Mouse (Mus musculus): ENCODE measurements around the gene Tgm5. TPM values are rescaled to one million over a fixed set of nuclear protein-coding genes. Genes with fewer than 3 reads are reported as not detected.
A peak's percentile ranks its signal among the peaks of the same experiment; 100 is the strongest.
"Not testable (repeated sequence)": the region's sequence is repeated elsewhere in the genome, so short reads cannot be mapped to it uniquely, and the experiment has no call there.

Gene Tgm5
- total RNA-seq, 2 experiments from 2014 or later: not detected

DNA sequence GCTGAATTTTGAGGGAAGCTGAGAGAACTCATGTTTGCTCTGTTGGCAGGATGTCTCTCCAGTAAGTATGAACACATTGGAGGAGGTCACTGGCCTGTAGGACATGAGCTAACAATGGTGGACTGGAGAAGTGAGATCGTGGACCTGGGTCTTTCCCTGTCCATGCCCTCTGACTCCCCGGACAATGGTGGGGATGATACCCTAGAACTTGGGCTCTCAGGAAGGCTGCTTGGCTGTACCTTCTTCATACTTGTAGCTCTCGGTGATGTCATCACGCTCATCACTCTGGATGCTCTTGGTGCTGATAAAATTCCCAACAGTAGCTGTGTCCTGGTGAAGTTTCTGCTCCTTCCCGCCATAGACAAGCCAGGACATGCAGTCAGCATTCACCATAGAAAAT is 33.5 kb downstream of the Tgm5 start:
- intact Hi-C loops (cut with DNase I): no loop called here
- no peak for DNase-seq (ENCODE audit: low spot score)

- intact Hi-C loops (cut with DNase I): loop anchor here (10.0 kb wide), 1 partner anchor 349 kb away; no protein-coding TSS in a partner anchor
- no peak for DNase-seq (ENCODE audit: low spot score)
These were observed 40.0 kb downstream of the Tgm5 start for GRCm38 (mm10) chr2:121045653-121046052.

GRCm38 (mm10) chr2:121041098-121041497 is 44.5 kb downstream of the Tgm5 start:
- intact Hi-C loops (cut with DNase I): loop anchor here (1.0 to 10.0 kb wide), 2 partner anchors 61 to 354 kb away; no protein-coding TSS in a partner anchor
- DNase-seq (ENCODE audit: low spot score): no peak

GRCm38 (mm10) chr2:121039382-121039781 is 46.3 kb downstream of the Tgm5 start:
- no peak for DNase-seq (ENCODE audit: low spot score)
- intact Hi-C loops (cut with DNase I): no loop called here

GRCm38 (mm10) chr2:121038851-121039250 is 46.8 kb downstream of the Tgm5 start:
- intact Hi-C loops (cut with DNase I); DNase-seq (ENCODE audit: low spot score): not testable (repeated sequence)

DNA sequence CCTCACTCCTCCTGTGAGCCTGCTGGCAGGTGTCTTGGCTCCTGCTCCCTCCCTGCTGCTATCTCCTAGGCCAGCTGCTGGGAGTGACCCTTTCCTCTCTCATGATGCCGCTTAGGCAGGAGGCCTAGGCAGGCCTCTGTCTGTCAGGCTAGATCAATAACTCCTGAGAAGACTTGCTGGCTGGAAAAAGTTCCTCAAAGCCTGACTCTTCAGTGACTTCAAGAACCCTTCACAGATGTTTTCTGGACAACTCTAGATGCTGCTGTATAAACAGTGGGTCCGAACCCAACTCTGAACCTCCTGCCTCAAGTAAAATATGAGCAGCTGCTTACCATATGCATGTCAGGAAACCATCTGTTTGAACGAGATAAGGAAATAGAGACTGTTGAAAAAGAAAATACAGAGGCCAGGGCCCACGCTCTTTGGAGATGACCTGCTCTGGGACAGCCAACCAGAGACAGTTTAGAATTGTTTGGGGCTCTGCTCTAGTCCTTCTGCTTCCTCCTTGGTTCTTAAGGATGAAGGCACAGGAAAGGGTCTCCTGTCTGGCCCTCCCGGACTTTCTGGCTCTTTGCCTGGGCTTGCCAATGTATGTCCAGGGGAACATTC is 48.8 kb downstream of the Tgm5 start, which contains the start of gene Epb42:
Gene Epb42, minus strand, starts transcription at position 340 of the 609 bp plus-strand sequence.
- no peak for DNase-seq (ENCODE audit: low spot score)
- intact Hi-C loops (cut with DNase I): no loop called here

DNA sequence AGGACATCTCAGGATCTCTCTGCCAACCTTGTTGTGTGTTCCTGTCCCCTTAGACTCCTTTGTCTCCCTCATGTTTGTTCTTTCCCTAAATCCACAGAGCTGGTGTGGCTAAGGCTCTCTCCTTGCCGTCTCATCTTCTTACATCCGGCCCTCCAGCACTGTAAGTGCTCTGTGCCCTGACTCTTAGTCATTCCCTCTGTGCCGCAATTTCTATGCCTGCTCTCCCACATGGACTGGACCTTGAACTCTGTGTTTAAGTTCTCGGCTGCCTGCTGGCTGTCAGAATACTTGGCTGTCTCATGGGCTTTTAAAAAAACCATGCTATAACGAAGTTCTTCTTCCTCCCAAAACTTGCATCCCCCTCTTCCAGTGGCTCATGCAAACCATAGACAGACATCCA is 62.7 kb downstream of the Tgm5 start:
- DNase-seq (ENCODE audit: low spot score): no peak
- intact Hi-C loops (cut with DNase I): no loop called here

GRCm38 (mm10) chr2:121017151-121017550 is 68.5 kb downstream of the Tgm5 start:
- no peak for DNase-seq (ENCODE audit: low spot score)
- intact Hi-C loops (cut with DNase I): no loop called here

DNA sequence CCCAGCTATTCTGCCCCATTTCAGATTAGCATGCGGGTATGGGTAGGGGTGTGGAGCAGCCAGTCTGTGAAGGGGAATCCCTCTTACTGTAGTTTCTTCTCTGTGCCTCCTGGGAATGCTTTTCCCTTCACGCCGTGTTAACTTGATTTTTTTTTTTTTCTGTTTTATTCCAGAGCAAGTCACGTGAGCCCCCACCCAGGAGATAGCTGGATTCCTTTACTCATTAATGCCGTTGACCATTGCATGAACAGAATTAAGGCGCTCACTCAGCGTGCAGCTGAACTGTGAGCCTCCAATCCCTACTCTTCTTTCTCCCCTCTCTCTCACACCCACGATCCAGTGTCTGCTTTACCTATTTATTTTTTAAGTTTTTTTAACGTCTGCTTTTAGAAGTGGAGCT is 69.4 kb downstream of the Tgm5 start:
- no peak for DNase-seq (ENCODE audit: low spot score)
- intact Hi-C loops (cut with DNase I): no loop called here

GRCm38 (mm10) chr2:121015507-121015906 is 70.1 kb downstream of the Tgm5 start:
- DNase-seq (ENCODE audit: low spot score): no peak
- intact Hi-C loops (cut with DNase I): no loop called here

GRCm38 (mm10) chr2:121012676-121013075 is 73.0 kb downstream of the Tgm5 start:
- no peak for DNase-seq (ENCODE audit: low spot score)
- intact Hi-C loops (cut with DNase I): no loop called here

GRCm38 (mm10) chr2:121009071-121009677 is 76.5 kb downstream of the Tgm5 start:
- no peak for DNase-seq (ENCODE audit: low spot score)
- intact Hi-C loops (cut with DNase I): no loop called here

GRCm38 (mm10) chr2:121008664-121009007 is 77.0 kb downstream of the Tgm5 start:
- DNase-seq (ENCODE audit: low spot score): no peak
- intact Hi-C loops (cut with DNase I): no loop called here

DNA sequence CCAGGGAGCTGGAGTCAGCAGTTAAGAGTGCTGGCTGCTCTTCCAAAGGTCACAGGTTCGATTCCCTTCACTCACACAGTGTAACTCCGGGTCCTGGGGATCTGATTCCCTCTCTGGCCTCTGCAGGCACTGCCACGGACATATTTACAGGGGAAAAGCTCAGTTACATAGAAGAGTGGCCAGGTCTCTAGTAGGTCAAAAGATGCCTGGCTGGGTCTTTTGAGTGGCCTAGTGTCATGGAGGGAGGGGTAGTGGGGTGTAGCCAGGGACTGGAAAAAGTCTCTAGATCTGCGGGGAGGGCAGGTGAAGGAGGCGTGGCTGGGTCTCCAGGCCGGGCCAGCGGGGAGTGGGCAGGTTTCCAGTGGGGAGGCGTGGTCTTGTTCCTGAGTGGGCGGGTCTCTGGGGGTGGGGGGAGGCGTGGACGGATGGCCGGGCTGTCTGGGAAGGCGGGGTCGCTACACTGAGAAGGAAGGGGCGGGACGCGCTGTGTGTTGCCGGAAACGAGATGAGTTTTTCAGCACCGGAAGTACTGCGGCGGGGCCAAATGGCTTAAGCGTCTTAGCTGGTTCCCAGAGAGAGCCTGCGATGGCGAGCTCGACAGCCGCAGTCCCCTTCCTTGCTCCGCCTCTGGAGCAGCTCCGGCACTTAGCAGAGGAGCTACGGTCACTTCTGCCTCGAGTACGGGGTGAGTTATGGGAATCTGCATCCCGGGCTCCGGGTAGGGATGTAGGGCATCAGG is 77.5 kb downstream of the Tgm5 start, which contains the start of gene Ccndbp1:
Gene Ccndbp1, plus strand, starts transcription at position 479 of the 739 bp plus-strand sequence.
- intact Hi-C loops (cut with DNase I): no loop called here

GRCm38 (mm10) chr2:121006986-121007385 is 78.7 kb downstream of the Tgm5 start:
- intact Hi-C loops (cut with DNase I): no loop called here
- no peak for DNase-seq (ENCODE audit: low spot score)

More for the DNA sequence above, 77.5 kb downstream of the Tgm5 start, which contains the start of gene Ccndbp1:
- DNase-seq (ENCODE audit: low spot score): peak; percentile 83

DNA sequence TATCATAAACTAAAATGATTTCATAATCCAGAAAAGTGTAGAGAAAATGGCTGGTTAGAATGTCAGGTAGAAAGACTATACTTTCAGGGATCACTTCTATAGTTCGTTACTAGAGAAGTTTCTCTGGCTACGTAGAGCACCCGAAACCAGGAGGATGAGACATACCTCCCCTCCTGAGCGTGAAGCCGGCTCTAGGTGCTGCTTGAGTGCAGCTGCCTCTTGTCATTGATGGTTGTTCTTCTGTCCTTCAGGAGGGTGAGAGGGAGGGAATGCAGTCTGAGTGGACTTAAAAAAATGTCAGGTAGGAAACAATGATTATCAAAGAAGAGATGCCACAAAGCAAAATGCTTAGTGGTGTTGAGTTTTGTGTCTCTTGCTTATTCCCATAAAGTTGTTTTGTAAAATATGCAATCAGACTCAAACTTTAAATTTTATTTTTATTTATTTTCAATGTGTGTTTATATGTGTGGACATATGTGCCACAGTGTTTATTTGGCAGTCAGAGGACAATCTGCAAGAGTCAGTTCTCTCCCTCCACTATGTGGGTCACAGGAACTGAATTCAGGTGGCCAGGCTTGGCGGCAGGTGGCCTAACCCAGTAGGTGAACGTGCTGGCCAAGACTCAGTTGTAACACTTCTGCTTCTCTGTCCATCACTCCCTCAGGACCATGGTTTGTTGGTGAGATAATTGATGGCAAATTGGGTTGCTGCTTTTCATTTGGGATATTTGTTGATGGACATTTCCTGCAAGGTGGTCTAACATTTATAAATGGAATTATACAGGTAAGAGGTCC is 81.4 kb downstream of the Tgm5 start:
- intact Hi-C loops (cut with DNase I): no loop called here
- no peak for DNase-seq (ENCODE audit: low spot score)

DNA sequence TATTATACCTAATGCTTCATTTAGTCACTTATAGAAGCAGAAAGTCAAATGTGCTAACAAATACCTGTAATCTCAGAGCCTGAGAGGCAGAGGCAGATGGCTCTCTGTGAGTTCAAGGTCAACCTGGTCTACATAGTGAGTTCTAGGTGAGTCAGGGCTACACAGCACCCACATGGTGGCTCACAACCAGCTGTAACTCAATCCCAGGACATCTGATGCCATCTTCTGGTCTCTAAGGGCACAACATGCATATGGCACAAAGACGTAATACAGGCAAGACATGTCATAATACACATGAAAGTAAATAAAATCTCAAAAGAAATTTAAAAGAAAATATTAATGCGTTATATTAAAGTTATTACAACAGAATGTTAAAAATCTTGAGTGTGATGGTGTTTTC is 82.1 kb downstream of the Tgm5 start:
- no peak for DNase-seq (ENCODE audit: low spot score)
- intact Hi-C loops (cut with DNase I): no loop called here

- intact Hi-C loops (cut with DNase I): no loop called here
- no peak for DNase-seq (ENCODE audit: low spot score)
These were observed 86.8 kb downstream of the Tgm5 start for GRCm38 (mm10) chr2:120998863-120999262.

DNA sequence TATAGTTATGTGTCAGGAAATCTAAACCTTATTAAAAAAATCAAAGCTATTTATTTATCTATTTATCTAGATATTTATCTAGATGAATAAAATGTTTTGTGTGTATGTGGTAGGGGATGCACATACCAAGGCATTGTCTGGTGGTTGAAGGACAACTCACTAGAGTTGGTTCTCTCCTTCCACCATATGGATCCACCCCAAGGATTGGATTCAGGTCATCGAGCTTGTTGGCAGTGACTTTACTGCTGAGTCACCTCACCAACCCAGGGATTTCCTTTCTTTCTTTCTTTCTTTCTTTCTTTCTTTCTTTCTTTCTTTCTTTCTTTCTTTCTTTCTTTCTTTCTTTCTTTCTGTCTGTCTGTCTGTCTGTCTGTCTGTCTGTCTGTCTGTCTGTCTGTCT is 89.0 kb downstream of the Tgm5 start:
- DNase-seq (ENCODE audit: low spot score); intact Hi-C loops (cut with DNase I): not testable (repeated sequence)

Data from heart, postnatal 25 days (tissue).